Mouse (Mus musculus) ES-E14 (cell line): ENCODE measurements around the gene Pcsk5.

Experiments
- HCFC1 ChIP-seq: IDR thresholded peaks from 2 replicates; pipeline ENCODE4 v1.6.1; 2012; ENCODE audit warnings: low read length, inconsistent platforms, borderline replicate concordance; ENCODE audit not compliant: insufficient read depth
- MAFK ChIP-seq: IDR thresholded peaks from 2 replicates; pipeline ENCODE4 v1.6.1; 2014; ENCODE audit warnings: mild to moderate bottlenecking, low read depth, low read length, inconsistent platforms; ENCODE audit not compliant: insufficient read depth
- ZC3H11A ChIP-seq: IDR thresholded peaks from 2 replicates; pipeline ENCODE4 v1.6.1; 2012; ENCODE audit warnings: low read depth, mild to moderate bottlenecking, inconsistent platforms, low read length, borderline replicate concordance
- ZNF384 ChIP-seq: IDR thresholded peaks from 2 replicates; pipeline ENCODE4 v1.6.1; 2012; ENCODE audit warnings: low read depth, low read length, inconsistent platforms

- TF ChIP-seq ZNF384 (no peak), HCFC1 (no peak), ZC3H11A (peak; percentile 79; the same call in 1 of the 2 replicates), MAFK (no peak)
These were observed 449.0 kb downstream of the Pcsk5 start for GRCm38 (mm10) chr19:17388404-17388803.
